Mouse (Mus musculus): Measurements from ENCODE around the gene Pold3. TPM values are rescaled to one million over a fixed set of nuclear protein-coding genes. Genes with fewer than 3 reads are reported as not detected.
"Not testable (repeated sequence)": the region's sequence is repeated elsewhere in the genome, so short reads cannot be mapped to it uniquely, and the experiment has no call there.

The Pold3 gene
- polyA plus RNA-seq, 1 experiment from 2014 or later, result 21.8 TPM

GRCm38 (mm10) chr7:100077071-100077470, 44.3 kb downstream of the Pold3 start:
- 57% methylated on average over 4 of the region's 4 CpGs for WGBS (ENCODE audit: insufficient replicate concordance)
- TF ChIP-seq EP300 (IDR thresholded peaks at IDR 0.05; ENCODE audit: low read depth), result no peak
- no peak for TF ChIP-seq CTCF (IDR thresholded peaks at IDR 0.05; ENCODE audit: low read depth)
- H3K9ac ChIP-seq (replicated peaks), result no peak overlapping the region
- H3K4me3 ChIP-seq (ENCODE audit: low read depth, low read length), result no peak overlapping the region
- no peak overlapping the region for H3K4me2 ChIP-seq (ENCODE audit: low read depth, low read length)
- ATAC-seq (peak; percentile 87), DNase-seq (peak; percentile 22)
- no peaks in the 10 kb centered on the region for H3K4me1 ChIP-seq (ENCODE audit: insufficient read depth)
- no peaks in the 10 kb centered on the region for H3K27me3 ChIP-seq (ENCODE audit: insufficient read depth, low read length)
- H3K36me3 ChIP-seq (replicated peaks; ENCODE audit: insufficient read depth, low read length), result peaks cover 6% of the 10 kb centered on the region
- H3K27ac ChIP-seq (ENCODE audit: low read depth), result no peak overlapping the region
- no peaks in the 10 kb centered on the region for H3K9me3 ChIP-seq (ENCODE audit: low read length)

- 79% methylated on average over 5 of the region's 5 CpGs for WGBS (ENCODE audit: insufficient replicate concordance)
- H3K9ac ChIP-seq (replicated peaks), result no peak overlapping the region
- no peak for DNase-seq
- no peak overlapping the region for H3K4me2 ChIP-seq (ENCODE audit: low read depth, low read length)
- no peak overlapping the region for H3K27ac ChIP-seq (ENCODE audit: low read depth)
- H3K36me3 ChIP-seq (replicated peaks; ENCODE audit: insufficient read depth, low read length), result 0 out of 2 replicates have a peak, but pooled peaks cover 2% of the 10 kb centered on the region
- H3K27me3 ChIP-seq (ENCODE audit: insufficient read depth, low read length), result no peaks in the 10 kb centered on the region
- H3K4me3 ChIP-seq (ENCODE audit: low read depth, low read length), result no peak overlapping the region
- H3K9me3 ChIP-seq (ENCODE audit: low read length), result no peaks in the 10 kb centered on the region
- TF ChIP-seq CTCF (IDR thresholded peaks at IDR 0.05; ENCODE audit: low read depth) (no peak), EP300 (IDR thresholded peaks at IDR 0.05; ENCODE audit: low read depth) (no peak)
- no peaks in the 10 kb centered on the region for H3K4me1 ChIP-seq (ENCODE audit: insufficient read depth)
- ATAC-seq, result no peak
These were observed 45.1 kb downstream of the Pold3 start for GRCm38 (mm10) chr7:100076296-100076695.

- no peak for TF ChIP-seq EP300 (IDR thresholded peaks at IDR 0.05; ENCODE audit: low read depth)
- TF ChIP-seq CTCF (IDR thresholded peaks at IDR 0.05; ENCODE audit: low read depth), result no peak
- 86% methylated on average over 2 of the region's 2 CpGs for WGBS (ENCODE audit: insufficient replicate concordance)
- DNase-seq (no peak), ATAC-seq (no peak)
- Histone ChIP-seq H3K27me3 (ENCODE audit: insufficient read depth, low read length) (no peaks in the 10 kb centered on the region), H3K4me1 (ENCODE audit: insufficient read depth) (no peaks in the 10 kb centered on the region), H3K4me2 (ENCODE audit: low read depth, low read length) (no peak overlapping the region), H3K4me3 (ENCODE audit: low read depth, low read length) (no peak overlapping the region), H3K27ac (ENCODE audit: low read depth) (no peak overlapping the region), H3K9me3 (ENCODE audit: low read length) (no peaks in the 10 kb centered on the region), H3K9ac (replicated peaks) (no peak overlapping the region; the same call in 1 of the 2 replicates), H3K36me3 (replicated peaks; ENCODE audit: insufficient read depth, low read length) (no peaks in the 10 kb centered on the region)
These were observed 47.4 kb downstream of the Pold3 start for GRCm38 (mm10) chr7:100073959-100074358.

GRCm38 (mm10) chr7:100052991-100053390, 68.4 kb downstream of the Pold3 start:
- H3K4me1 ChIP-seq (ENCODE audit: insufficient read depth); ATAC-seq; H3K4me3 ChIP-seq (ENCODE audit: low read depth, low read length); H3K36me3 ChIP-seq (replicated peaks; ENCODE audit: insufficient read depth, low read length); H3K27me3 ChIP-seq (ENCODE audit: insufficient read depth, low read length); H3K27ac ChIP-seq (ENCODE audit: low read depth); DNase-seq; H3K4me2 ChIP-seq (ENCODE audit: low read depth, low read length); H3K9ac ChIP-seq (replicated peaks); H3K9me3 ChIP-seq (ENCODE audit: low read length): not testable (repeated sequence)
- 75% methylated on average over 2 of the region's 2 CpGs for WGBS (ENCODE audit: insufficient replicate concordance)

GRCm38 (mm10) chr7:100051904-100052303, 69.5 kb downstream of the Pold3 start:
- Histone ChIP-seq H3K27me3 (ENCODE audit: insufficient read depth, low read length) (no peaks in the 10 kb centered on the region), H3K4me3 (ENCODE audit: low read depth, low read length) (no peak overlapping the region), H3K9ac (replicated peaks) (no peak overlapping the region), H3K27ac (ENCODE audit: low read depth) (no peak overlapping the region), H3K36me3 (replicated peaks; ENCODE audit: insufficient read depth, low read length) (no peaks in the 10 kb centered on the region), H3K4me2 (ENCODE audit: low read depth, low read length) (no peak overlapping the region), H3K4me1 (ENCODE audit: insufficient read depth) (no peaks in the 10 kb centered on the region), H3K9me3 (ENCODE audit: low read length) (no peaks in the 10 kb centered on the region)
- DNase-seq, result no peak
- WGBS (ENCODE audit: insufficient replicate concordance), result 63% methylated on average over 4 of the region's 4 CpGs
- no peak for ATAC-seq
- TF ChIP-seq CTCF (IDR thresholded peaks at IDR 0.05; ENCODE audit: low read depth) (no peak), EP300 (IDR thresholded peaks at IDR 0.05; ENCODE audit: low read depth) (no peak)

- ATAC-seq (no peak), DNase-seq (no peak)
- Histone ChIP-seq H3K36me3 (replicated peaks; ENCODE audit: insufficient read depth, low read length) (no peaks in the 10 kb centered on the region), H3K9me3 (ENCODE audit: low read length) (no peaks in the 10 kb centered on the region), H3K4me3 (ENCODE audit: low read depth, low read length) (no peak overlapping the region), H3K4me1 (ENCODE audit: insufficient read depth) (0 out of 2 replicates have a peak, but pooled peaks cover 3% of the 10 kb centered on the region), H3K4me2 (ENCODE audit: low read depth, low read length) (no peak overlapping the region), H3K27ac (ENCODE audit: low read depth) (no peak overlapping the region), H3K27me3 (ENCODE audit: insufficient read depth, low read length) (peaks cover 7% of the 10 kb centered on the region; the same call in 1 of the 2 replicates), H3K9ac (replicated peaks) (no peak overlapping the region)
- WGBS (ENCODE audit: insufficient replicate concordance), result 50% methylated on average over 2 of the region's 2 CpGs
- TF ChIP-seq EP300 (IDR thresholded peaks at IDR 0.05; ENCODE audit: low read depth), result no peak
- no peak for TF ChIP-seq CTCF (IDR thresholded peaks at IDR 0.05; ENCODE audit: low read depth)
These were observed 74.9 kb downstream of the Pold3 start for GRCm38 (mm10) chr7:100046486-100046885.

- Histone ChIP-seq H3K9me3 (ENCODE audit: low read length) (no peaks in the 10 kb centered on the region), H3K4me2 (ENCODE audit: low read depth, low read length) (no peak overlapping the region), H3K9ac (replicated peaks) (no peak overlapping the region), H3K27ac (ENCODE audit: low read depth) (no peak overlapping the region), H3K36me3 (replicated peaks; ENCODE audit: insufficient read depth, low read length) (no peaks in the 10 kb centered on the region), H3K27me3 (ENCODE audit: insufficient read depth, low read length) (peaks cover 7% of the 10 kb centered on the region; the same call in 1 of the 2 replicates), H3K4me1 (ENCODE audit: insufficient read depth) (0 out of 2 replicates have a peak, but pooled peaks cover 3% of the 10 kb centered on the region), H3K4me3 (ENCODE audit: low read depth, low read length) (no peak overlapping the region)
- no peak for TF ChIP-seq CTCF (IDR thresholded peaks at IDR 0.05; ENCODE audit: low read depth)
- no peak for TF ChIP-seq EP300 (IDR thresholded peaks at IDR 0.05; ENCODE audit: low read depth)
- DNase-seq (no peak), ATAC-seq (no peak)
- WGBS (ENCODE audit: insufficient replicate concordance), result 33% methylated on average over 4 of the region's 4 CpGs
These were observed 77.7 kb downstream of the Pold3 start for GRCm38 (mm10) chr7:100043605-100044031.

Data from liver, postnatal 0 days (tissue).